Mouse (Mus musculus) layer of hippocampus, postnatal 36 days (tissue): ENCODE measurements around the gene Serpinf1. TPM values are rescaled to one million over a fixed set of nuclear protein-coding genes. Genes with fewer than 3 reads are reported as not detected.
"Not testable (repeated sequence)": the region's sequence is repeated elsewhere in the genome, so short reads cannot be mapped to it uniquely, and the experiment has no call there.

Source experiments
- DNase-seq, 2 experiments: peaks; one replicate each; pipeline ENCODE4 v3.0.0; 2022
- total RNA-seq, 2 experiments: library from RNA; stranded (reverse); gene quantifications; 2 replicates each; pipeline ENCODE4 v1.2.3; 2021

The Serpinf1 gene
- total RNA-seq, 2 experiments from 2014 or later, result 12.5 to 17.0 TPM

- DNase-seq, result no peak
Measured at GRCm38 (mm10) chr11:75421375-75422012, 1.0 kb downstream of the Serpinf1 start.

- no peak for DNase-seq
Measured at GRCm38 (mm10) chr11:75420810-75421374, 1.6 kb downstream of the Serpinf1 start.

- no peak for DNase-seq
Measured at GRCm38 (mm10) chr11:75420037-75420436, 2.5 kb downstream of the Serpinf1 start.

GRCm38 (mm10) chr11:75415994-75416393, 6.5 kb downstream of the Serpinf1 start:
- DNase-seq, result no peak

- DNase-seq, result no peak
Measured at GRCm38 (mm10) chr11:75415096-75415495, 7.4 kb downstream of the Serpinf1 start.

GRCm38 (mm10) chr11:75410591-75410990, 11.9 kb downstream of the Serpinf1 start:
- DNase-seq, result no peak

GRCm38 (mm10) chr11:75409679-75410575, 12.6 kb downstream of the Serpinf1 start:
- DNase-seq, result no peak

GRCm38 (mm10) chr11:75406865-75407264, 15.6 kb downstream of the Serpinf1 start:
- DNase-seq, result no peak

GRCm38 (mm10) chr11:75406104-75406503, 16.4 kb downstream of the Serpinf1 start:
- no peak for DNase-seq

GRCm38 (mm10) chr11:75404801-75405200, 17.7 kb downstream of the Serpinf1 start:
- no peak for DNase-seq

- DNase-seq, result no peak
Measured at GRCm38 (mm10) chr11:75403301-75404052, 19.0 kb downstream of the Serpinf1 start.

- DNase-seq, result peak; percentile 32 to 46
Measured at GRCm38 (mm10) chr11:75402271-75402690, 20.2 kb downstream of the Serpinf1 start.

- DNase-seq, result no peak
Measured at GRCm38 (mm10) chr11:75400099-75400498, 22.4 kb downstream of the Serpinf1 start.

- DNase-seq, result peak; percentile 33 to 47
Measured at GRCm38 (mm10) chr11:75399411-75399841, 23.1 kb downstream of the Serpinf1 start.

GRCm38 (mm10) chr11:75397452-75397851, 25.0 kb downstream of the Serpinf1 start:
- DNase-seq, result peak in 1 of 2 experiments; percentile 33

- DNase-seq, result no peak
Measured at GRCm38 (mm10) chr11:75395611-75396010, 26.9 kb downstream of the Serpinf1 start.

- DNase-seq, result not testable (repeated sequence)
Measured at GRCm38 (mm10) chr11:75383529-75383928, 39.0 kb downstream of the Serpinf1 start.

- not testable (repeated sequence) for DNase-seq
Measured at GRCm38 (mm10) chr11:75378786-75379185, 43.7 kb downstream of the Serpinf1 start.

GRCm38 (mm10) chr11:75377125-75377524, 45.4 kb downstream of the Serpinf1 start:
- DNase-seq, result no peak
